Mouse (Mus musculus) ovary, postnatal 10 days (tissue): ENCODE measurements around the gene Map2k5.

ENCODE experiments used
- DNase-seq: peaks from one replicate; pipeline ENCODE4 v3.0.0; 2022; ENCODE audit warnings: low spot score

Map2k5 gene

DNA sequence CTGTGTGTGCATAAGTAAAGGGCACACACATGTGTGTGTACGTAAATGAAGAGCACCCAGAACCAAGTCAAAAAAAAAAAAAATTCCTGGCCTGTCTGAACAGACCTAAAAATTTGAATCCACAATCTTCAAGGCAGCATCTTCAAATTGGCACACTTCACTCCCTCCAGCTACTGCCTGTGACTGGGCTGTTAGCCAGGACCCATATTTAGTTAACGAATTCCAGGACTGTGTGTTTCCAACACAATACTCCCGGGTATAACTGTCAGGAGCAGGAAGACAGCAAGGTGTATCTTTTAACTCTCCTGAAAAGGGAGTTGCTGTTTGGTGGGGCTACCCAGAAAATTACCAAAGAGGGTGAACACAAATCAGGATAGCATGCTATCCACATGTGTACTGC lies 118.9 kb downstream of the Map2k5 start:
- no peak for DNase-seq

DNA sequence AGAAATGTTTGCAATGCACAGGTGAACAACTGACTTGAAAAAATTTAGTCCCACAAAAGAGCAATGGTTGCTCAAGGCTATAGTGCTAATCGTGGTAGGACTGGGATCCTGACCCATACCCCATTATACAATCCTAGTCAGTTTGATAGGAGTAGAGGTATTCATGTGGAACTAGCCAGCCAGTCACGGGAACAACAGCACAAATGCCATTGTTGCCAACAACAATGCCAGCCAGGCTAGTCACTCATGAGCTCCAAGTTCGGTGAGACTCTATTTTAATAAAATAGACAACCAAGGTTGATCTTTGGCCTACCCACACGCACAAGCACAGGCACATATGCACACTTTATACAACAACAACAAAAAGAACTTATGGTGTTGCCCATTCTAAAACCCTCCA lies 120.0 kb downstream of the Map2k5 start:
- DNase-seq, result no peak

DNA sequence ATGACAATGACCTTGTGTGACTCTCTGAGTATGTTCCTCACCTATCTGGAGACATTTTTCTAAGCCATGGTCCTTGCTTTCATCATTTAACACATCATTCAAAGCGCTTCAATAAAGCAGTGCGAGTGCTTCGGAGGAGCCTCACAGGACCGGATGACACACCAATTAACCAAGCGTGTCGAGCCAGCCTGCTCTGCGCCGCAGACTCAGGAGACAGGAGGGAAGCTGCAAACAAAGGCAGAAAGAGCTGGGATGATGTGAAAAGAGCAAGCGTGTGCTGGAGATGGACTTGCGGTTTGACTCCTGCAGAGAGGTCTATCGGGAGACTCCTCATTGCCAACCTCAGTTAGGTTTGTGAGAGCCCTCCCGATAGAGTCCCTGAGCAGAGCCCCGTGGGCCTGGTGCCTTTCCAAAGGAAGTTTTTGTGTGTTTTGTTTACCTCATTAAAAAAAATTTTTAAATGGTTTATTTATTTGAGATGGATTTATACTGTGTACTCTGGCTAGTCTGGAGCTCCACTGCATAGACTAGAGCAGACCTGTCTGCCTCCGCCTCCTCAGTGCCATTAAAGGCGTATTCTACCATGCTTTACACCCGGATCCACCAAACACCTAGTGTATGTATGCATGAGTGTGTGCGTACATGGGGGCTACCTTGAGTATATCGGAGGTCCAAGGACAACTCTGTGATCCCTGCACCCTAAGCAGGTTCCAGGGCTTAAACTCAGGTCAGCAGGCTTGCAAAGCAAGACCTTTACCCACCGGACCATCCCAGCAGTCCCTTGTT lies 126.7 kb downstream of the Map2k5 start:
- no peak for DNase-seq

DNA sequence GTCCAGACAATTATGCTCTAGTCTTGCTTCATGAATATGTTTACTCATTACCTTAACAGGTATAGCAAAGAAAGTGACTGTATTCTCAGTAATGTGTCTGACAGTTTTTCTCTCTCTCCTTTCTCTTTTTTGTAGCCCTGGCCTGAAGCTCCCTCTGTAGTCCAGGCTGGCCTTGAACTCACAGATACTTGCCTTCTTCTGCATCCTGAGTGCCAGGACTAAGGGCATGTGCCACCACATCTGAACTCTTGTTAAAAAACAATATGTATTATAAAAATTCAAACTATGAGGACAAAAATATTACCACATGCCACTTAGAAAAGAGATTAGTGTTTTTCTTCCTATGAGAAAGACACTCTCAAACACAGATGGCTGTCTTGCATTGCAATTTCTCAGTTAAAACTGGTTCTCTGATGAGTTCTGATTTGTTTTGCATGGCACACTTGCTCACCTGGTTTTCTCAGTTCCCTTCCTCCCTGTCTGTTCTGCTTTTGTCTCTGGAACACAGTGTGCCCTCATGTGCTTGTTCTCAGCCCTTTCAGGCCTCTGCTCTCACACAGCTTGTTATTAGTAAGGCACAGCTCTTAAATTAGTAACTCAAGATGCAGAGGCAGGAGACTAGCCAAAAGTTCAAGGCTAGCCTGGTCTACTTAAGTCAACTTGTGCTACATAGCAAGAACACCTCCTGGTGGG lies 129.5 kb downstream of the Map2k5 start:
- no peak for DNase-seq

DNA sequence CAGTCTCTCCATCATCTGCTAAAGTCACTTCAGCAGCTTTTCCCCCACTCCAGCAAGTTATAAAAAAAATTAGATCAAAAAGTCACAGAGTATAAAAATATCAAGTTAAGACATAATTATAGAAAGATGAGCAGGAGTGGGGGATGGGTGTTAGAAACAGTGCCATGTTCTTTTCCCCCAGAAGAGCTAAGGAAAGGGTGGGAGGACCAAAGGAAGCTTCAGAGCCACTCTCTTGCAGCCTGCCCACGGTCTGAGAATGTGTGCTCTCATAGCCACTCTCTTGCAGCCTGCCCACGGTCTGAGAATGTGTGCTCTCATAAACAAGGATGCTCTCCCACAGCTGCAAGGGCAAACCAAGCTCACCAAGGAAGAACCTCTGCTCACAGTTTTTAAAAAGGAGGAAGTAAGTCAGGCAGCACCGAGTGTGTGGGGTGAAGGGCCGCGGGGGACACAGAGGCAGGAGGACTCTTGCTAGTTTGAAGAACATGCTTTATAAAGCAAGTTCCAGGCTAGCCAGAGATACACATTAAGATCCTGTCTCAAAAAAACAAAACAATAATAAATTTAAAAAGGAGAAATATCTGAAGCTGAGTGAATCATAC lies 131.0 kb downstream of the Map2k5 start:
- no peak for DNase-seq

DNA sequence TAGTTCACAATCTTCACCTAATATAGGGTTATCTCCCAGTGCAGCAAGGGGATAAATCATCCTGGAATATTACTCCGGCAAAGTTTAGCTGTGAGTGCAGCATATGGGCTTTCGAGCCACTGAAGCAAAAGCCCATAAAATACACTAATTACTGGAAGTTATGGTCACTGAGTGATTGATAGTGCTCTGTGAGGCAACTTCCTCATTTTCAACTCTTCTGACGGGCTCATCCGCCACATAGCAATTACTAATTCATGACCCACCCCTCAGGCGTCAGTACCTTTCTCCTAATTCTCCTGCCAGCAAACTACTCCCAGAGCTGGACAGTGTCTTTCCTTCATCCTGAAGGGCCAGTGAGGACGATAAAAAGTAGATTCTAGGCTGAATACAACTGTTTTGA lies 135.7 kb downstream of the Map2k5 start:
- DNase-seq, result no peak

DNA sequence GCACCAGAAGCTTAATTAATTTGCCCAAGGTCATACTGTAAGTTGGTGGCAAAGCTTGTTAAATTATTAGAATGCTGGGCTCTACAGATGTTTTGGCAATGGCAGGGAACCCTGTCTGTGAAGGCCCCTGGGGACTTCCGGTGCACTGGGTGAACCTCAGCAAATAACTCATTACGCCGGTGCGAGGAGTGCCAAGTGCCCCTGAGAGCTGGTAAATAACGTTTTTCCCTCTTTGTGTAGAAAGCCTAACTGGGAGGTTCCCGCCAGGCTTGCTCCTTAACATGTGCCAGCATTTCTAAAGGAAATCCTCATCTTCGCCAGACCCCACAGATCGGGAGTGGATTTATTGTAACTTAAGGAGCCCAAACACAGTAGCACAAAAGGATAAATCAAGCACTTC lies 136.5 kb downstream of the Map2k5 start:
- DNase-seq, result no peak

DNA sequence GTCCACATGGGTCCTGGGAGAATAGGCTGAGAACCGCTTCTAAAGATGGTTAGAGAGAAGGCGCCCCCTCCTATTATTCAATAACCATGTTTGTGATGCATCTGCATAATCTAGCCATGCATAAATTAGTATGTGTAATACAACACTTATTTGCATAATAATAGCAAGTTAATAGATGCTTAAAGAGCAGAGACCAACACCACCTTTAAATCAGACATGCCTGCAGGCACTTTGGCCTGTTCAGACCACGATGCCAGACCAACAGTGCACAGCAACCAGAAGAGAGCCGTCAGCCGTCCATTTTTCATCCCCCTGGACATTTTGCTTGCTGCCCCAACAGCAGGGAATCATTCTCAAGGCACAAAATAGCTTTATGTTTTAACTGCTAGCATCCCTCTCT lies 143.3 kb downstream of the Map2k5 start:
- DNase-seq, result no peak

DNA sequence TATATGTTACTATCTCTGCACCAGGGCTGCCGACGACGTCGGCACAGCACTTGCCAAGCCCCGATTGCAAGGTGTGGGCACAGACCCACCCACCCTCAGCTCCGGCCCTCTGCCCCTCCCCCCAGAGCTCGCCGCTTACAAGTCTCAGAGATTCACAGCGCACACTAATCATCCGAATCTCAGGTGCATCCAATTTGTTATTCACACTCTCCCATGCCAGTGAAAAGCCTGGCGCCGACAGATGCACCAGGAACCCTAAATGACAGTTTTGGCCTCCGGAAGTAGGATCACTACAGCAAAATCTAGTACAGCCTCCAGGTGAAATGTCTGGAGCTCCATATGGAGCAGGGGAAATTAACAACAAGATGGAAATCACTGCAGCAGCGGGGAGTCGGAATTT lies 147.4 kb downstream of the Map2k5 start:
- DNase-seq, result no peak

DNA sequence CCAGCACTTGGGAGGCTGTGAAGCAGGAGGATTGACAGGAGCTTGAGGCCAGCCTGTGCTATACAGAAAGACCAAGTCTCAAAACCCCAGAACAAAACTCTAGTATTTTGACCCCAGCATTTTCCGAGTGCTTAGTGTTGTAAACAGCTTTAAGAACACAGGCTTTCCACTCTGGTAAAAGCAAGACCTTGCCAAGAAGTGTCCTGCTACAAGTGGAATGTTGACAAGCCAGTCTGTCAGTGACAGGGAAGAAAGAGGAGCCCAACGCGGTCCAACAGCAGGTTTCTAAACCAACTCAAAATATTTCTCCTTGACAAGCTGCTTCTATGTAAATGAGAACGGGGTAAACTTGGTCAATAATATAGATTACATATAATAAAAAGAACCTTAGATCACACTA lies 148.6 kb downstream of the Map2k5 start:
- DNase-seq, result no peak

DNA sequence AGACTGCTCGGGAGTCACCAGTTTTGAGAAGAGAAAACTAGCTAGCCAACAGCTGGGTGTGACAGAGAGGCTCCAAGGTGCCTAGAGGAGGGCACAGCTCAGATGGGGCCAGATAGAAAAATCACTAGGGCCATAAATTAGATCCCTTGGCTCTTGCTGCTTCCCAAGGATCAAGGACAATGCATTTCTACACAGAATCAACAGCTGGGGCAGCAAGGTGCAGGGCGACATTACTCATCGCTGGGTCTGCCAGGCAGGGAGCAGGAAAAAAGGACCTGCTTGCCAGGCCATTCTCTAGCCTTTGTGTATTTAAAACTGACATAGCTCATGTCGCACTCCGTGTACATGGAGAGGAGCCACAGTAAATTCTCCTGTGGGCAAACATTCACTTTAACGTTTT lies 155.5 kb downstream of the Map2k5 start:
- no peak for DNase-seq

DNA sequence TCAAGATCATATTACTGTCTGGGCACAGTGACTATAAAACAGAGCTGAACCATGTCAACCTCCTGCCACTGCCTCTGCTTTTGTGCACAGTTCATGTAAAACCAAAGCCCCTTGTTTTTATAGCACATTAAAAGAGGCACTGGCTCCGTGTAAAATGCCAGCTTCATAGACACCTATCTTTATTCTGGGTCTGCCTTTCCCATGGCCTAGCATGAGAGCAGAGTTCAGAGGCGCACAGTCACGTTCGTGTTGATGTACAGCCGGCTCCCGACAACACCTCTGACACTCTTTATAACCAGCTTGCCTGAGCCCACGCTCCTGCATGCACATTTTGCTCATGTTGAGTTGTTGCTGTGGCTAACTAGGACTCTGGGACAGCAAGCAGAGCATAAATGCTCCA lies 157.9 kb downstream of the Map2k5 start:
- no peak for DNase-seq

DNA sequence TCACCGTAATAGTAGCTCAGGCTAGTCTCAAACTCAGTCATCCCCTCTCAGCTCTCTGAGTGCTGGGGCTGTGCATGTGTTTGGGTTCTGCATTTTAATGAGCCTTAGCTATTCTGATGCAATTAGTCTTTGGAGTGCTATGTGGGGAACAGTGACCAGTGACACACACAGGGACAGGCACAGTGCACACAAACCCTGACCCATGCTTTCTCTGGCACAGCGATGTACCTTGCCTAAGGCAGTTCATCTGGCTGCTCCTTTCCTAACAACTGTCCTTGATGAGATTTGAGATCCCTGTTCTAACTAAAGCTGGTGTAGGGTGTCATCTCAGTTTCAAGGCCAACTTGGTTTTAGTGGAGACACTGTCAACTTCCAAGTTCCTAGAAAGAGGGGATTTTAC lies 162.7 kb downstream of the Map2k5 start:
- DNase-seq, result no peak

DNA sequence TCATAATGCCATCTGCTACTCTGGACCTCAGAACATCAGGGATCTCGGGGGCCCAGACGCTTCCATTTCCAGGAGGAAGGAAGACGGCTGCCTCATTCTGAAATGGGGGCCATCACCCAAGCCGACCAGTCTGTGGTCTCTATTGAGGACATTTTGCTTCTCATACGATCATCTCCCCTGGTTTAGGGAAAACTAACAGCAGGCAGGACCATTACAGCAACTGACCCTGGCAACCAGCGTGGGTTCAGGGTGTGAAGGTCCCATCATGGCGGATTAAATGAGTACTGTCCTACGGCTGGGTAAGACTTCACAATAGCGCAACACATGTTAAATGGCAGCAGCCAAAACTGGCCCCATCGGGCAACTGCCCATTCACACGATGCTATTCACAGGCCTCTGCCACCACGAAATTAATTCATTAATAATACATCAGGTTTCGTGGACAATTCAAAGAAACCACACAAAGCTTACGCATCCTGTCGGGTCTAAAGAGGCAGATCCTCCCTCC lies 170.9 kb downstream of the Map2k5 start:
- DNase-seq, result no peak

DNA sequence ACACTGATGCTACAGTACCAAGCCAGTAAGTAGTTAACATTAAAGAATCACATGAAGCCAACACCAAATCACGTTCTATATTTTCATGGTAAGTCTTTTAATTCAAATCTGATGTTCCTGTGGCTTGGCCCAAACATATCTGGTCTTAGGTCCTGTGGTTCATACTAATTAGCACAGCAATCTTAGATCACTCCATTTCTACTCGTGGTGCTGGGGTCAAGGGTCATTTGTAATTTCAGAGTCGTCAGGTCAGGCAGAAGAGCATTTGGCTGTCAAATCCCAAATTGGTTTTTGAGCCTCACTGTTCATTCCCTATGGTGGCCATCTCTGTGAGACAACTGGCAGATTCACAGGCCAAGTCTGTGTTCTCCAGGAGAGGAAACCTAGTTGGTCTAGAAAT lies 174.2 kb downstream of the Map2k5 start:
- no peak for DNase-seq

DNA sequence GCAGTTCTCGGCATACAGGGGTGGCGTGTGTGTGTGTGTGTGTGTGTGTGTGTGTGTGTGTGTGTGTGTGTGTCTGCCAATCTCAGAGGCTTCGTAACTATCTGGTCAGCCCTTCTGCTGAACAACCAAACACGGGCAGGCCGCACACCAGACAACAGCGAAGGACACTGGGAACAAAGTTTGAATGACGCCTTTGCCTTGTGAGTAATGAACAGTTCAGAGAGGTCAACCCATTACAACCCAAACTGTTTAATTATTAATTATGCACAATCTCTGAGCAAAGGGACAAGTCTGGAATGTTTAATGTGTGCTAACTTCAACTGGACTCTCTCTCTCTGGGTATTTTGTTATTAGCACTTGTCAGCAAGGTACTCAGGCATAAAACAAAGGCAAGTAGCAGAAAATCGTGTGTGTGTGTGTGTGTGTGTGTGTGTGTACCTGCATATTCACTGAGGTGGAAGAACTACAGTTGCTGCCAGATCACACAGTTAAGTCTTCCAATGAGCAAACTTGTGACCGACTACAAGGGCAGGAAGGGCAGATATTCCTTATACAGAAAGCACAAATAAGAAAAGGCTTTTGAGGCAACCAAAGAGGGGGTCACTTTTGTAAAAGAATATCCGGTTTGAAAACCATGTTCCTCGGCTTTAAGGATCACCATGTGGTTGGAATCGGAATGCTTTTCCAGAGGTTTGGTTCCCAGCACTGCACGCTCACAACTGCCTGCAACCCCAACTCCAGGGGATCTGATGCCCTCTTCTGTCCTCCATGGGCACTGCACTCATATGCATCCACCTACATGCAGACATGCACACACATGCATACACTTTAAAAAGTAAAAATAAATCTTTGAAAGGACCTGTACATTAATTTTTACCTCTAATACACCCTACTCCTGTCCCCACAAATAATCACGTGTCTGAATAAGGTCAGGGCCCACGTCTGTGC lies 176.1 kb downstream of the Map2k5 start:
- DNase-seq, result no peak

DNA sequence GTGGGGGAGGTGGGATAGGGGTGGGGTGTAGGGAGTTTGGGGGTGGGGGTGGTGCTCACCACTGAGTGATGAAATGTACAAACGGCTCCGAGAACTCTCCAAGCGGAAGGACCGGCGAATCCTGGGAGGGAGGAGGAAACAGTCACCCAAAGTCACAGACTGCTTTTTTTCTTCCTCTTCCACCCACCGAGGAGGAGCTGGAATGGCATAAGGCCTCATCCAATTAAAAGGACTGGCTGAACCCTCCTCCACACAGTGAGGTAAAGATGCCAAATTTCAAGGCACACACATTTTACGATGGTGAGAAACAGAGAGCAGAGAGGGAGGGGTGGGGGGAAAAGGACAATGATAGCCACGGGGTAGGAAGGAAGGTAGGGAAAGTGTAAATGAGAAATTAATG lies 180.4 kb downstream of the Map2k5 start:
- DNase-seq, result no peak

DNA sequence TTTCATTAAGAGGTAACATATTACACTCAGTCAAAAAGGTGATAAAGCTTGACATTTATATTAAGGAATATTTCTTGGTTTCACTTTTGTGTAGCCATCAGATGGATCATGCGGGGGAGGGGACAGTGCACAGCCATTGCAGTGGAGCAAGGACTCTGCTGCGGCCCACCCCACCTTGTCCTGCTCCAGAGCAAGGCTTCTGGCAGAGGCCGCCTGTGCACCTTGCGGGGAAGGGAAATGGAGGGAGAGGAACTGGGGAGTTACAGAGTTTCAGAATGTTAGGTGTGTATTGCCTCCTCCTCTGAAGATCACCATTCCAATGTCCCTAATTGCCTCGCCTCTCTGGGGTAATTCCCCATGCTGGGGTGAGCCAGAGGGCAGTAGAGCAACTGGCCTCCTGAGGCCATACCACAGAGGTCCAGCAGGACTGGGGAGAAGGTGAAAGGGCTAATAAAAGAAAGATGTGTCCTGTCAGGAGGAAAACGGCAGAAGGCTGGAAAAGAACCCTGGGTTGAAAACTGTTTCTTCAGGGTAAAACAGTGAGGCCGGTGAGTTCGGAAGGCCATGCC lies 181.5 kb downstream of the Map2k5 start:
- no peak for DNase-seq

DNA sequence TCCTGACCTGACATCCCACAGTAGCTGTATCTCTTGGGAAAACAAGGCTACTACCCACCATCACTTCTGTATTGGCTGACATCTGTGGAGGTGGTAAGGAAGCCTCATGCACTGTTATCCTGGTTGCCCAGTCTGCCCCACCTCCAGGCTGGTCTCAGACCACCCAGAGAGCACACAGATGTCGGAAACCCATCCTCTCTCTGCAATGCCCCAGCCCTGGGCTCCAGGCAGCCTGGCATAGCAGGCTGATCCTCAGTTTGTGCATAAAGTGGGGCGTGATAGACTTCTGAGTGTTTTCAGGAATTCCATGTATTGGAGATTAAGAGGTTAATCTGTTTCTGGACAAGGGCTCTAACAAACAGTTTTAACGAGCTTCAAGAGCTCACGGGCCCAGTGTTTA lies 182.2 kb downstream of the Map2k5 start:
- no peak for DNase-seq

DNA sequence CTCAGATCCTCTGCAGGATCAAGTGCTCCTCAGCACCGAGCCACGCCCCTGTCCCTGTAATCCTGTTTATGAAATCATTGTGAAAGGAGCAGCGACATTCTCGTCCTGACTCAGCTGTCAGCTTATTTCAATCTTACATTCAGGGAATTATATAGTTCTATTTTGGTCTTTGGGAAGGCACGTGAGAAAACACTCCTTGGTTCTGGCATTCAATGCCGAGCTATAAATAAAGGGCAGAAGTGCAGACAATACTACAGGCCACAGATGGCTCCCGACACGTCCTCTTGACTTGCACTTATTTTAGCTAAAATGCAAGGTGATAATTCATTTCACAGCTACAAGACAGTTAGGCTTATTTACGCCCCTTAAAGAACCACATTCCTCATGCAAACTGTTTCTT lies 182.9 kb downstream of the Map2k5 start:
- DNase-seq, result no peak

DNA sequence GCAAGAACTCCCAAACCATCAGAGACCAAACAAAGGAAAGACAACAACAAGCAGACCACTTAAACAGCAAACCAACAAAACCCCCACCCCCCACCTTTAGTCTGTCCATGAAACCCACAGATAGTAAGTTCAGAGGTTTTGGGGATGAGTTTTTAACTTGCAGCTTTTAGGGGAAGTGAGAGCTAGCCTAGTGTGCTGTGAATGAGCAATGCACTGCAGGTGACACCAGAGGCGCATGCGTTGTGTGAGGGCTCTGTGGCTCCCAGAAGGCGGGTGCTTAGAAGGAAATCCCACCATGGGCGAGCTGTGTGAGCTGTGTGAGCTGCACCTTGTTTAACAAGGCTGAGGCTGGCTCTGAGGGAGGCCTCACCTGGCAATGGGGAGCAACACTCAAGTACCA lies 184.9 kb downstream of the Map2k5 start:
- no peak for DNase-seq

DNA sequence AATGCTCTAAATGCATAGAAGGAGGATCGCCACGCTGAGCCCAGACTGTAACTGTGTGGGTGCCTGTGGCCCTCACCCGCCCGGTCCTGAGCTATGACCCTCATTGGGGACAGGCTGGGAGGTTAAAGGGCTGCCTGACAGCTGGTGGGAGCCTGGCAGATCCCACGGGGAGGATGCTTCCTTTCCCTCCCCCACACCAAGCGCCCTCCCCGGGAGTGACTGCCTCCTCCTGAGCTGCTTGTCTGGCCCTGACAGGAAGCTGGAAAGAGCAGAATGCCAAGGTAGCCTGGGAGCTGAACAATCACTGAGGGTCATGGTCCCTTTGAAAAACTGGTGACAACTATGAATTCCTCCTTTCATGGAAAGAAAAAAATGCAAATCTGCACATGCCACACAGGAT lies 190.4 kb downstream of the Map2k5 start:
- DNase-seq, result no peak
